Mouse (Mus musculus) urinary bladder, postnatal 25 days (tissue): ENCODE data around the gene C1qtnf9.

Experiments
- DNase-seq: peaks from one replicate; pipeline ENCODE4 v3.0.0; 2022; ENCODE audit warnings: low spot score

The C1qtnf9 gene

DNA sequence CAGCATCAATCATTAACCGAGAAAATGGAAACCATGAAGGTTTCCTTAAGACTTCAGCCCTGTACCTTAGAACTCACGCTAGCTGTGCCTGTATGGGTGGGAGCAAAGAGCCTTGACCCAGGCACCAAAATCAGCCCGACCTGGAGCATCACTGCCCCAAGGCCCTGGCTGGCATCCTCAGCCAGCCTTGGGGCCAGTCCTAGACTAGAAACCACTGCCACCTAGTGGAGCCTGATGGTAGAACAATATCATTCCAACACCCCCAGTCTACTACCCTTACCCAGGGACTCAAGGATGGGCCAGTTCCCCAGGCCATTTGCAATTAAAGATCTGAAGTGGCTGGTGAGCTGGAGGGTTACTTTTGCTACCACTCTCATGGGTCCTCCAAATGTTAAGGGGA is 22.2 kb downstream of the C1qtnf9 start:
- DNase-seq, result peak; percentile 38

DNA sequence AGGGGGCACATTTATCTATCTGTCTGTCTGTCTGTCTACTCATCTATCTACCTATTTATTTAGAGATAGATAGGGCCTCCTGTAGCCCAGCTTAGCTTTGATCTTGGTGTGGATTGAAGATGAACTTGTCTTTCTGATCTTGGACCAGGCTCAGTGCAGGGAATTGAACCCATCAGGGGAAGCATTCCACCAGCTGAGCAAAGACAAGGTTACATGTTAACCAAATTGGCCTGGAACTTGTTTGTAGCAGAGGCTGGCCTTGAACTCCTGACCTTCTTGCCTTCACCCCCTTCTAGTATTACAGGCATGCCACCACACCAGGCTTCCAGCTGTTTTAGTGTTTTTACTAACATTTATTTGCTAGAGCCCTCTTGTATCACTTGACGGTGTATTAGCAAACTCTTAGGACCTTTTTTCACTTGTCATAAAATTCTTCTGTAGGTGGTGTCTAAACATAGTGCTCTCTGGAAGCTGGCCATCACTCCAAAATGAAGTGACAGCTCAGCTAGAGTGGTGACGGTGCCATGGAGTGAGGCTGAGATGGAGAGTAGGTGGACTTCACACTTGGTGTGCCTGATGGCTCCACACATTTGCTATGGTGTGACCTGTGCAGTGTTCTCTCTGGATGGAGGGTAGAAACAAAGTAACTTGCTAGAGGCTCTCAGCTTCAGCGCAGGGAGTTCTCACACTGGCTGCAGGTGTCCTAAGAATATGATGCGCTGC is 28.8 kb downstream of the C1qtnf9 start:
- no peak for DNase-seq

DNA sequence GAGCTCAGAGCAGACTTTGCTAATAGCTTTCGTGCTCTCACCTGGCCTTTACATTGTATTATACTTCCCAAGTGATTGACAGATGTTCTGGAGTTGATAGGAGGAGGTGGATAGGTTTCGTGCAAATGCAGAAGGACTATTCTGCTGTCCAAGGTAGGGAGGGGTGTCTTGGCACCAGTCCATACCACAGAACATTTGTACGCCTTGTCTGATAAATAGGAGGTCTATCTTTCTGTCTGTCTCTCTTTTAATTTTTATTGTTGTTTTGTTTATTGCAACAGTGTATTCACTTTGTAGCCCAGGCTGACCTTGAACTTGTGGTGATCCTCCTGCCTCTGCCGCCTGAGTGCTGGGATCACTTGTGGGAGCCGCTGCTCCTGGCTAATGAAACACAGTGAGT is 29.7 kb downstream of the C1qtnf9 start:
- no peak for DNase-seq

DNA sequence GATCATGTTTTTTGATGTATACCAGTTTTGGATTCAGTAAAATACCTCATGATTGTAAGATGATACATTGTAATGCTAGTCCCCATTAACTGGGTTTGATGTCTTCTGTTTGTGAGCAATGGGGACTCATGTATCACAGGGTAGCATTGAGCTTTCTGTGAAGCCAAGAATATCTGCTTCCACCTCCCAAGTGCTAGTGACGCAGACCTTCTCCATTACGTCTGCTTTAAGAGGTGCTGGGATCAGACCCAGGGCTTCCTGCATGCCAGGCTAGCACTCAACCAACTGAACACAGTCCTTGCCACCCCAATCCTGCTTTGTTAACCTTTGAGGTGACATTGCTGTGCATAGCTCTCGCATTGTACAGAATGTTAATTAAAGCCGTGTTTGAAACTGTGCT is 30.8 kb downstream of the C1qtnf9 start:
- no peak for DNase-seq

DNA sequence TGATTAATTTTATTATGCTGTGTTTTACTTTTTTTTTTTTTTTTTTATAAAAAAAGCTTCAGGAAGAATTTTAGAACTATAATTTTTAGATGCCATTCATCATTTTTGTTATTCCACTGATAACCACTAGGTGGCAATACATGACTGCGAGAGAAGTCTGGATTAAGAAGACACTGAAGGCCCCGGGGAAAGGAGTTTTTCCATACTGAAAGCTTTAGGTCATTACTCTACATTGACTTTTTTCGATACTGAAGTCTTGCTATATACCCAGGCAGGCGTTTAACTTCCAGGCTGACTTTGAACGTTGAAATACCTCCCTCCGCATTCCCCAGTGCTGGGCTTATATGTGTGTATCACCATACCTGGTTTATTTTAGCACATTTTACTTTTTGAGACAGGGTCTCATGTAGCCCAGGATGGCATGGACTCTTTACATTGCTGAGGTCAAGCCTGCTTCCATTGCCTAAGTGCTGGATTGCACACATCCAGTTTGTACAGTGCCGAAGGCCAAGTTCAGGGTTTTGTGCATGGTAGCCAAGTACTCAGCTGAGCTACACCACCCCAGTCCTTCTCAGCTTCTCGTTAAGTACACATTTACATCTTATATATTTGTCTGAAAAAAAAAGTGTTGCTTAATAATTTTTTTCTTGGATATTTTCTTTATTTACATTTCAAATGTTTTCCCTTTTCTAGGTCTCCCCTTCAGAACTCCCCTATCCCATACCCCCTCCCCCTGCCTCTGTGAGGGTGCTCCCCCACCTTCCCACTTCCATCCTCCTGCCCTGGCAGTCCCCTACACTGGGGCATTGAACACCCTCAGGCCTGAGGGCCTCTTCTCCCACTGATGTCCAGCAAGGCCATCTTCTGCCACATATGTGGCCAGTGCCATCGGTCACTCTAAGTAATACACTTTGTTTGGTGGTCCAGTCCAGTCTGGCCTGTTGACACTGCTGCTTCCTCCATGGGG is 32.1 kb downstream of the C1qtnf9 start:
- no peak for DNase-seq

DNA sequence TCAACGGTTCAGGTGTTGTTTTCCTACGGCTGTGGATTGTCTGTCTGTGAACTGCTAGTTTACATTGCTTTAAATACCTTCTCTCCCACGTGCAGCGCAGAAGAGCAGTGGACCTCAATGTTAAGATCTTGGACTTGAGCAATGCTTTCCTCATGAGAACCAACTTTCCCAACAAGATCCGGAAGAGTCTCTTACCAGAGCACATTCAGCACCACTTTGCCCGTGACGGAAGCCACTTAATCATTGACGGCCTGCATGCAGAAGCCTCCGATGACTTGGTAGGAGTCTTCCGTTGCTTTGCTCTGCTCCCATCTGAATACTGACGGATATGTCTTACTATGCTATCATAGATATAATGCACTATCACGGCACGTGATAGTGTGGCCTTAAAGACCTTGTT is 34.1 kb downstream of the C1qtnf9 start:
- DNase-seq, result no peak

DNA sequence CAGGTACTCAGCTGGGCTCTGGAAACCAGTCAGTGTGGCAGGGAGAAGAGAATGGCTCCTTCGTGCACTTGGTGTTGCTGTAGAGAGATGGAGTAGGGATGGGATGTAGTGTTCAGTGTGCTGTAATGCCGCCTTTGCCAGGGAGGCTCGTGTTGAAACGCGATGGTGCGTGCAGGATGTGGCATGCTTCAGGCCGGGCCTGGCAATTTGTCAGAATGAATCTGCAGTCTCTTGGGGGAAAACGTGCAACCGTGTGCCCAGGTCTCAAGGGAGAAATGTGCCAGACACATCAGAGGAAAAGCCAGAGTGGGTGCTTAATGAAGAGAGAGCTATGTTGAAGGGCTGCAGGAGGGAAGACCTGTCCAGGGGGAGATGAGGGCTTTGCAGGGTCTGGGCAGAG is 37.0 kb downstream of the C1qtnf9 start:
- DNase-seq, result no peak

DNA sequence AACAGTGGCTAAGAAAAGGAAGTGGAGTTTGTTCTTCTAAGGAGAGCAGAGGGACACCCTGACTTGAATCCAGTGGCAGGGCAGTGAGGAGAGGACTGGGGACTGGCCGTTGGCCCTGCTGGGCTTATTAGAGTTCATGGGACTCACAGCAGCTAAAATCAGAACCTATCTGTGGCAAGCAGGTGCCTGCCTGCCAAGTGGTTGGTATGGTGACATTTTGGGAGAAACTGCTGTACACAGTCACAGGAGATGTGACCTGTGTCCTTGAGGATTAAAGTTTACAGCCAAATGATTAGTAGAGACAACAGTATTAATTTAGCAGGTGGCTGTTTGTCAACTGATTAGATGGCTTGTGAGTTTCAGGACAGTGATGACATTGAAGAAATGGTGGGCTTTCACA is 37.9 kb downstream of the C1qtnf9 start:
- no peak for DNase-seq

DNA sequence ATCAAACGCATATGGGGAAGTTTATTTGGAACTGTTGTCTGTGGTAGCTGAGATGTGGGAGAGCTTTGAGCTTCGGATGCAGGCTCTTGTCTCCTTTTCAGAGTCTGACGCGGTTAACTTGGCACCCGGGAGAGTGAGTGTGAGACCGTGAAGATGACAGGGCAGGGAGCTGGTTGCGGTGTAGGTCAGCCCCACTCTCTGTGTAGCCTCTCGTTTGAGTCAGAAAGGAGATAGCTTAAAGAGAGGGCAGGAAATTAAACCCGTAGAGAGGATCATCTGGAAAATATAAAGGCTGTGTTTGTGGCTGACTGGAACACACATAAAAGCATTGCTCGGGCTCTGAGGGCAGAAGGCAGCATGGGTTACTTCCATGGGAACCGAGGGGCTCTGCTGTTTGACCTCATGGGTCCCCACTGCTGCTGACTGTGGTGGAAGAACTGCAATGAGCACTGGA is 39.0 kb downstream of the C1qtnf9 start:
- DNase-seq, result no peak

DNA sequence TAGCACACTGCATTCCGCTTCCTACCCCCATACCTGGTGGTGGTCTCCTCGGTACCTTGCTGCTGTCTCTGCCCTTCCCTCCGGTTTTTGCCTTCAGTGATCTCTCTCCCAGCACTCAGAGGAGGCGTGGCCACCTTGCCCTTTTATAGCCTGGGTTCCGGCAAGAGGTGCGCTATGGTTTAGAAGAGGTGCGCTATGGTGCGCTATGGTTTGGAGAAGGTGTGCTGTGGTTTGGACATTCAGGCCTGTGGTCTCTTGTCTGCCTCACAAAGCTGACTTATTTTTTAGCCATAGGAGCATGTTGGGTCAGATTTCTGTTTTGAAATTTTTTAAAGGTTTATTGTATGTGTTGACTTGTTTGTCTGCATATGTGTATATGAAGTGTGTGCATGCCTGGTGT is 41.9 kb downstream of the C1qtnf9 start:
- no peak for DNase-seq

DNA sequence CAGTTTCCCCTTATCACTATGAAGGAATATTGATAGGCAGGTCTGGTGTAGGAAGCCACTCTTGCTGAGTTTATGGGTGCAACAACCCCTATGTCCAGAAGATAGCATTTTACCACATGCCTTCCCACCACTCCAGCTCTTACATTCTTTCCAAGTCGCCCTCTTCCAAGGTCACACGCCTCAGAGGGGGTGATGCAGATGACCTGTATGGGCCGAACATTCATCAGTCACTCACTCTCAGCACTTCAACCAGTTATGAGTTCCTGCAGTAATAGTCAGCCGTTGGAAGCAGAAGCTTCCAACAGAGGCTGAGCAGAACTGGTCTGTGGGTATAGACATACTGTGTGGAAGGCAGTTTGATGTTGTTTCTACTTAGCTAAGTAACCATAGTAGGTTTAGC is 43.6 kb downstream of the C1qtnf9 start:
- DNase-seq, result no peak

DNA sequence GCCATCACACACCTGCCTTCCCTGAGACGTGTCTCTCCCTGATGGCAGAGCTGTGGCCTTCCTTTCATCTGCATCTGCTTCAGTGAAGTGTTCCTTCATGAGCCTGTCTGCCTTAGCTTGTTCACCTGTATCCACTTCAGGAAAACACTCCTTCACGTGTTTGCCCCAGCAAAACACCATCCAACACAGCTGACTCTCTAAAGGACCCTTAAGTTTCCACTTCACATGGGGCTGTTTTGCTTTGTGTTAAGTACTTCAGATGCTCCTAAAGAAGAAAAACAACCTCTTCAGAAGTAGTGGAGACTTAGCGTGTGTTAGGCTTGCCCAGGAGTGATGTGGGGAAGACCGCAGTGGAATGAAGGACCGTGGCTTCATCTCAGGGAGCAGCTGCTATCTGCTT is 47.2 kb downstream of the C1qtnf9 start:
- no peak for DNase-seq

DNA sequence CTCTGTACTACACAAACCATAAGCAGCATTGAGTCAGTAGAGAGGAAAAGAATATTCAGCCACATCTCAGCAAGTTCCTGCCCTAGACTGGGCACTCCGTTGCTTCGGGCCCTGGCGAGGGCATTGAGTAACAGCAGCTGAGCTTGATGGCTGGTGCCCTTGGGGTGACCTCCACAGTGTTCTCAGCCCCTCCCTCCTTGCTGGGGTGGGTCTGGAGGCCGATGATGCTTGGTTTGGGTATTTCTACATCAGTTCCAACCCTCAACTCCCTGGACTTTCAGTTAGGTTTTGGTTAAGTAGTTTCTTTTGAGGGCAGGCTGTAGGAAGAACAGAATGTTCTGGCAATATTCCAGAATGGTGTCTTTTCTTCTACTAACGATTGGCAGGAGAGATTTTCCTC is 50.1 kb downstream of the C1qtnf9 start:
- no peak for DNase-seq

DNA sequence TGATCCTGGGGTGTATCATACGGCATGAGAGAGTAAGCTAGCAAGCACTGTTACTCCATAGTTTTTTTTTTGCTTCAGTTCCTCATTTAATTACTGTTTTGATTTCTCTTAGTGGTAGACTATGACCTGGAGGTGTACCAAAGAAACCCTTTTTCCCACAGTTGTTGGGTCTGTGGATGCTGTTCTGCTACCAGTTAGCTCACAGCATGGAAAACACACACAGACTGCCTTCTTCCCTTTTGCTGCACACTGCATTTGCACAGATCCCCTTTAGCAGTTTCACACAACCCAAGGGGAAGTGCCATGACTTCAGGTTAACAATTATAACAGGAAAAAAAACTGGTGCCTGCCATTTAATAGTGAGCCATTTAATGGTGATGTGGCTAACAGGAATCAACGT is 62.2 kb downstream of the C1qtnf9 start:
- DNase-seq, result no peak
